Mouse (Mus musculus) MEL (cell line): ENCODE measurements around the gene Apol8. TPM values are rescaled to one million over a fixed set of nuclear protein-coding genes. Genes with fewer than 3 reads are reported as not detected.

Experiments used
- DNase-seq: peaks from one replicate; pipeline ENCODE4 v3.0.0; 2011; ENCODE audit warnings: low read depth, low spot score
- H3K27ac ChIP-seq: 2 replicates; pipeline ENCODE4 v1.5.1; 2012; ENCODE audit warnings: low read depth, mild to moderate bottlenecking, control low read depth, low read length, moderate library complexity; ENCODE audit not compliant: control insufficient read depth
- H3K27me3 ChIP-seq, 2 experiments: fragments of 150-350 bp in 1 of 2; sonication (generic) in 1 of 2; 2 replicates each; pipeline ENCODE4 v1.6.1; 2012; ENCODE audit warnings: low read length in 2 of 2, mild to moderate bottlenecking in 2 of 2, improper control_type of control experiment in 1 of 2, moderate library complexity in 1 of 2; ENCODE audit not compliant: insufficient read depth in 2 of 2, control insufficient read depth in 1 of 2
- H3K36me3 ChIP-seq, 2 experiments: 2 replicates each; pipeline ENCODE4 v1.6.1; 2012 to 2014; ENCODE audit warnings: low read length in 2 of 2, improper control_type of control experiment in 1 of 2, inconsistent platforms in 1 of 2, mild to moderate bottlenecking in 1 of 2; ENCODE audit not compliant: insufficient read depth in 2 of 2, control insufficient read depth in 1 of 2
- H3K4me1 ChIP-seq, 2 experiments: fragments of 150-350 bp in 1 of 2; sonication (generic) in 1 of 2; 2 replicates each; pipeline ENCODE4 v1.6.1; 2012; ENCODE audit warnings: low read length in 2 of 2, improper control_type of control experiment in 1 of 2, mild to moderate bottlenecking in 1 of 2; ENCODE audit not compliant: insufficient read depth in 2 of 2, control insufficient read depth in 1 of 2
- H3K4me3 ChIP-seq, 2 experiments: fragments of 150-350 bp in 1 of 2; sonication (generic) in 1 of 2; 2 replicates each; pipeline ENCODE4 v1.5.1; 2012; ENCODE audit warnings: low read depth in 2 of 2, low read length in 2 of 2, mild to moderate bottlenecking in 2 of 2, moderate library complexity in 2 of 2, control low read depth in 1 of 2, improper control_type of control experiment in 1 of 2; ENCODE audit not compliant: control insufficient read depth in 1 of 2, insufficient read depth in 1 of 2
- H3K79me2 ChIP-seq: 2 replicates; pipeline ENCODE4 v1.6.1; 2012; ENCODE audit warnings: mild to moderate bottlenecking, low read length, moderate library complexity; ENCODE audit not compliant: control insufficient read depth, poor library complexity, insufficient read depth
- H3K9ac ChIP-seq: 2 replicates; pipeline ENCODE4 v1.6.1; 2012; ENCODE audit warnings: low read depth, mild to moderate bottlenecking, control low read depth, low read length, moderate library complexity; ENCODE audit not compliant: control insufficient read depth, poor library complexity, severe bottlenecking
- H3K9me3 ChIP-seq: fragments of 150-350 bp; sonication (generic); replicated peaks from 2 replicates; pipeline ENCODE4 v1.6.1; 2012; ENCODE audit warnings: mild to moderate bottlenecking, low read length, improper control_type of control experiment, moderate library complexity; ENCODE audit not compliant: insufficient read depth
- BHLHE40 ChIP-seq: IDR thresholded peaks from 2 replicates; pipeline ENCODE4 v1.6.1; 2012; ENCODE audit warnings: low read depth, mild to moderate bottlenecking, inconsistent platforms, low read length, improper control_type of control experiment, borderline replicate concordance
- CHD2 ChIP-seq: IDR thresholded peaks from 2 replicates; pipeline ENCODE4 v1.6.1; 2011; ENCODE audit warnings: low read length, improper control_type of control experiment
- ELF1 ChIP-seq: IDR thresholded peaks from 2 replicates; pipeline ENCODE4 v1.6.1; 2014; ENCODE audit warnings: low read depth, mild to moderate bottlenecking, inconsistent platforms, low read length, improper control_type of control experiment, moderate library complexity
- ETS1 ChIP-seq: IDR thresholded peaks from 2 replicates; pipeline ENCODE4 v1.6.1; 2012; ENCODE audit warnings: low read depth, mild to moderate bottlenecking, inconsistent platforms, low read length, improper control_type of control experiment, moderate library complexity
- GATA1 ChIP-seq: IDR thresholded peaks from 2 replicates; pipeline ENCODE4 v1.6.1; 2011; ENCODE audit warnings: low read depth, low read length, improper control_type of control experiment
- MAZ ChIP-seq: IDR thresholded peaks from 2 replicates; pipeline ENCODE4 v1.6.1; 2012; ENCODE audit warnings: low read depth, mild to moderate bottlenecking, inconsistent platforms, low read length, improper control_type of control experiment
- MXI1 ChIP-seq: IDR thresholded peaks from 2 replicates; pipeline ENCODE4 v1.6.1; 2011; ENCODE audit warnings: mild to moderate bottlenecking, low read depth, low read length, improper control_type of control experiment
- NRF1 ChIP-seq: IDR thresholded peaks from 2 replicates; pipeline ENCODE4 v1.6.1; 2014; ENCODE audit warnings: low read depth, mild to moderate bottlenecking, inconsistent platforms, low read length, improper control_type of control experiment, moderate library complexity; ENCODE audit not compliant: poor library complexity, insufficient read depth, severe bottlenecking
- POLR2A ChIP-seq, 2 experiments: IDR thresholded peaks; 2 replicates each; pipeline ENCODE4 v1.6.1; 2011 to 2012; ENCODE audit warnings: low read length in 2 of 2, mild to moderate bottlenecking in 2 of 2, control low read depth in 1 of 2, improper control_type of control experiment in 1 of 2, low read depth in 1 of 2, moderate library complexity in 1 of 2; ENCODE audit not compliant: control insufficient read depth in 1 of 2, insufficient read depth in 1 of 2, poor library complexity in 1 of 2
- POLR2AphosphoS2 ChIP-seq: IDR thresholded peaks from 2 replicates; pipeline ENCODE4 v1.6.1; 2011; ENCODE audit warnings: low read length, improper control_type of control experiment
- RAD21 ChIP-seq: IDR thresholded peaks from 2 replicates; pipeline ENCODE4 v1.6.1; 2011; ENCODE audit warnings: mild to moderate bottlenecking, low read depth, low read length, improper control_type of control experiment
- SMC3 ChIP-seq: IDR thresholded peaks from 2 replicates; pipeline ENCODE4 v1.6.1; 2011; ENCODE audit warnings: low read depth, low read length, improper control_type of control experiment
- TBP ChIP-seq: IDR thresholded peaks from 2 replicates; pipeline ENCODE4 v1.8.0; 2011; ENCODE audit warnings: low read depth, low read length, improper control_type of control experiment
- UBTF ChIP-seq: IDR thresholded peaks from 2 replicates; pipeline ENCODE4 v1.6.1; 2012; ENCODE audit warnings: low read depth, mild to moderate bottlenecking, inconsistent platforms, low read length, improper control_type of control experiment, moderate library complexity, borderline replicate concordance; ENCODE audit not compliant: insufficient read depth
- ZC3H11A ChIP-seq: IDR thresholded peaks from 2 replicates; pipeline ENCODE4 v1.6.1; 2012; ENCODE audit warnings: low read depth, mild to moderate bottlenecking, inconsistent platforms, low read length, improper control_type of control experiment
- ZKSCAN1 ChIP-seq: IDR thresholded peaks from 2 replicates; pipeline ENCODE4 v1.6.1; 2012; ENCODE audit warnings: low read depth, mild to moderate bottlenecking, inconsistent platforms, low read length, improper control_type of control experiment, moderate library complexity
- ZNF384 ChIP-seq: IDR thresholded peaks from 2 replicates; pipeline ENCODE4 v1.6.1; 2012; ENCODE audit warnings: low read depth, mild to moderate bottlenecking, inconsistent platforms, low read length, improper control_type of control experiment
- polyA plus RNA-seq, 2 experiments: library from polyadenylated mRNA; stranded (reverse) in 1 of 2; unstranded in 1 of 2; fragments of >175 nt in 1 of 2; fragments of >200 nt in 1 of 2; gene quantifications; 2 replicates each; pipeline versions ENCODE4 v1.2.1 to v1.2.4; 2012; ENCODE audit warnings: low replicate concordance in 2 of 2, low read depth in 1 of 2; ENCODE audit not compliant: insufficient read length in 2 of 2, insufficient read depth in 1 of 2, missing spikeins in 1 of 2
- total RNA-seq: library from RNA; depleted of rRNA; stranded (reverse); fragments of 300-350 nt; gene quantifications from 2 replicates; pipeline ENCODE4 v1.2.3, GENCODE M21; 2012

Apol8 gene
- total and polyA plus RNA-seq, 3 experiments: 0.74 to 1.4 TPM; not detected in 1

DNA sequence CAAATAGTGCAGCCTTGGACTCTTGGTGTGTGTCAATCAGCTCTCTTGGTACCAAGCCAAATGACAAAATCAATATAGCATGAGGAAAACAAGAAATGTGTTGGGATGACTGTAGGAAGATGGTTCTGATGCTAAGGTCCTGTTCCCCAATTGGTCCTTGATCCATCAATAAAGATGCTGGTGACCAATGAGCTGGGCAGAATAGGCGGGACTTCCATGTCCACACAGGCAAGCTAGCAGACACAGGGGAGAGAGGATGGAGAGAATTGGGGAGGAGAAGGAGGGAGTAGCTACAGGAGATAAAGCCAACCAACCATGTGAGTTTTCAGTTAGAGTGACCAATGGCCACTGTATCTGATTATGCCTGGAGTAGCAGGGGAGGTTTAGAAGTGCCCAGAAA, 10.5 kb downstream of the Apol8 start:
- H3K27ac ChIP-seq: no peak overlapping the region
- H3K36me3 ChIP-seq: peaks cover 0 to 3% of the 10 kb centered on the region in 2 experiments; a peak in 1 of 4 replicates
- DNase-seq: no peak
- peaks cover 0 to 3% of the 10 kb centered on the region in 2 experiments; a peak in 1 of 4 replicates for H3K4me1 ChIP-seq
- no peak overlapping the region for H3K4me3 ChIP-seq
- TF ChIP-seq TBP (no peak), POLR2AphosphoS2 (no peak), ELF1 (no peak), CHD2 (no peak), ZKSCAN1 (no peak), NRF1 (no peak), ZNF384 (no peak)
- H3K9ac ChIP-seq: no peak overlapping the region
- H3K9me3 ChIP-seq: no peaks in the 10 kb centered on the region
- H3K27me3 ChIP-seq: no peaks in the 10 kb centered on the region
- no peaks in the 10 kb centered on the region for H3K79me2 ChIP-seq

DNA sequence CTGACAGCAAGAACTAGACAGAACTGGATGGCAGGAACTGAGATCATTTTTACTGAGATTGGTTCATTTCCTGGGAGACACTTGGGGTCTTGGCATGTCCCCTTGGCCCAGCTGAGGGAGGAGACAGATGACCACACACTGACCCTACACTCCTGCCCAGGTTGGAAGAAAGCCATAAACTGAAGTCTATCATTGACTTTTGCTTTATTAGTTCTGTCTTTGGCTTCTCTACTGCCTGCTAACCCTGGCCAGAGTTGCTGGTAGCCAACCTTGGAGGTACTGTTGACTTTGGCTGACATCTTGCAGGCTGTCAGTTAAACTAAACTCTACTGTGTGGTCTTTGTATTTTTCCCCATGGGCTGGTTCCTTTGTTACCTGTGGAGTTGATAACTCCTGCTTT, 11.7 kb downstream of the Apol8 start:
- H3K9me3 ChIP-seq: no peaks in the 10 kb centered on the region
- H3K27me3 ChIP-seq: no peaks in the 10 kb centered on the region
- no peaks in the 10 kb centered on the region for H3K79me2 ChIP-seq
- DNase-seq: no peak
- no peak overlapping the region for H3K9ac ChIP-seq
- H3K36me3 ChIP-seq: peaks cover 0 to 3% of the 10 kb centered on the region in 2 experiments; a peak in 1 of 4 replicates
- H3K4me1 ChIP-seq: peaks cover 0 to 3% of the 10 kb centered on the region in 2 experiments; a peak in 1 of 4 replicates
- H3K27ac ChIP-seq: no peak overlapping the region
- H3K4me3 ChIP-seq: no peak overlapping the region
- TF ChIP-seq GATA1: no peak
- no peak for TF ChIP-seq POLR2A (IDR thresholded peaks at IDR 0.05; ENCODE audit: control insufficient read depth in 1 of 2, insufficient read depth in 1 of 2, low read depth in 1 of 2, low read length in 2 of 2, poor library complexity in 1 of 2)
- no peak for TF ChIP-seq NRF1
- no peak for TF ChIP-seq ELF1
- TF ChIP-seq MXI1: no peak
- no peak for TF ChIP-seq ZKSCAN1
- no peak for TF ChIP-seq ZC3H11A
- no peak for TF ChIP-seq SMC3
- TF ChIP-seq UBTF: no peak
- TF ChIP-seq MAZ: no peak
- no peak for TF ChIP-seq RAD21
- TF ChIP-seq ETS1: no peak
- TF ChIP-seq BHLHE40: no peak
